Mouse (Mus musculus) E14TG2a.4 (cell line): ENCODE measurements around the gene Nin.

Source experiments
- CTCF ChIP-seq: conservative IDR thresholded peaks from 2 replicates; pipeline ENCODE4 v1.5.1; 2014; ENCODE audit warnings: low read length
- NANOG ChIP-seq: IDR thresholded peaks from 2 replicates; pipeline ENCODE4 v1.6.1; 2014; ENCODE audit warnings: borderline replicate concordance, low read length, mixed read lengths
- POU5F1 ChIP-seq: IDR thresholded peaks from 2 replicates; pipeline ENCODE4 v1.6.1; 2014; ENCODE audit warnings: low read length, borderline replicate concordance

- TF ChIP-seq CTCF (no peak), NANOG (no peak), POU5F1 (no peak)
Measured at GRCm38 (mm10) chr12:70082485-70082884, 31.0 kb downstream of the Nin start.
